Mouse (Mus musculus) embryonic facial prominence, embryonic 11.5 days (tissue): ENCODE measurements around the gene Ciita. TPM values are rescaled to one million over a fixed set of nuclear protein-coding genes. Genes with fewer than 3 reads are reported as not detected.

Experiments used
- ATAC-seq: fragments of 200-750 bp; cut with Nextera tagmentation; replicated peaks from 2 replicates; pipeline ENCODE4 v1.8.0; 2017; ENCODE audit warnings: low read depth; ENCODE audit not compliant: insufficient number of reproducible peaks, low FRiP score, low TSS enrichment
- DNase-seq: peaks from one replicate; pipeline ENCODE4 v3.0.0-alpha.2; 2015; ENCODE audit warnings: low spot score
- H3K27ac ChIP-seq: fragments of 300-500 bp; sonication (generic); replicated peaks from 2 replicates; pipeline ENCODE4 v1.5.1; 2014; ENCODE audit warnings: mild to moderate bottlenecking, low read depth, low read length, control low read depth
- H3K27me3 ChIP-seq: fragments of 300-500 bp; sonication (generic); 2 replicates; pipeline ENCODE4 v1.6.1; 2014; ENCODE audit warnings: mild to moderate bottlenecking, low read length, moderate library complexity, mixed read lengths; ENCODE audit not compliant: control insufficient read depth, insufficient read depth
- H3K36me3 ChIP-seq: fragments of 300-500 bp; sonication (generic); replicated peaks from 2 replicates; pipeline ENCODE4 v1.6.1; 2014; ENCODE audit warnings: low read depth, mild to moderate bottlenecking, low read length, moderate library complexity, mixed read lengths; ENCODE audit not compliant: control insufficient read depth, insufficient read depth
- H3K4me1 ChIP-seq: fragments of 300-500 bp; sonication (generic); 2 replicates; pipeline ENCODE4 v1.6.1; 2014; ENCODE audit warnings: low read length, mixed read lengths; ENCODE audit not compliant: control insufficient read depth, insufficient read depth
- H3K4me2 ChIP-seq: fragments of 300-500 bp; sonication (generic); 2 replicates; pipeline ENCODE4 v1.6.1; 2014; ENCODE audit warnings: low read depth, mild to moderate bottlenecking, control low read depth, low read length, moderate library complexity
- H3K4me3 ChIP-seq: fragments of 300-500 bp; sonication (generic); 2 replicates; pipeline ENCODE4 v1.5.1; 2014; ENCODE audit warnings: low read depth, low read length, control low read depth
- H3K9ac ChIP-seq: fragments of 300-500 bp; sonication (generic); replicated peaks from 2 replicates; pipeline ENCODE4 v1.6.1; 2014; ENCODE audit warnings: mild to moderate bottlenecking, control low read depth, low read length
- H3K9me3 ChIP-seq: fragments of 300-500 bp; sonication (generic); replicated peaks from 2 replicates; pipeline ENCODE4 v1.6.1; 2016; ENCODE audit warnings: mild to moderate bottlenecking, low read length, inconsistent platforms, mixed read lengths; ENCODE audit not compliant: control insufficient read depth
- WGBS: fragments of 180-500 bp; shearing (Covaris S2); extraction: QIAGEN DNeasy Blood & Tissue Kit; methylation state at CpG from one replicate; pipeline ENCODE4 v1.1.7; 2014; 5-methylcytosine and 5-hydroxymethylcytosine counted together
- polyA plus RNA-seq: library from polyadenylated mRNA; unstranded; fragments of >200 nt; fragmentation: Nextera tagmentation; extraction: Ambion mirVana; gene quantifications from 2 replicates; pipeline ENCODE4 v1.2.1, GENCODE M21; 2014

The Ciita gene
- polyA plus RNA-seq, 1 experiment from 2014 or later, result 0.13 TPM

- ATAC-seq (no peak), DNase-seq (no peak)
- 82% methylated on average over 2 of the region's 2 CpGs for WGBS
- H3K4me2 ChIP-seq, result no peak overlapping the region
- no peaks in the 10 kb centered on the region for H3K36me3 ChIP-seq
- H3K9ac ChIP-seq, result no peak overlapping the region
- no peak overlapping the region for H3K27ac ChIP-seq
- no peaks in the 10 kb centered on the region for H3K27me3 ChIP-seq
- no peak overlapping the region for H3K4me3 ChIP-seq
- no peaks in the 10 kb centered on the region for H3K4me1 ChIP-seq
- H3K9me3 ChIP-seq, result no peaks in the 10 kb centered on the region
These were observed 3.9 kb upstream of the Ciita start for GRCm38 (mm10) chr16:10475919-10476318.

- DNase-seq, result no peak
- Histone ChIP-seq H3K9me3 (no peaks in the 10 kb centered on the region), H3K4me3 (no peak overlapping the region), H3K9ac (no peak overlapping the region), H3K4me2 (no peak overlapping the region), H3K4me1 (no peaks in the 10 kb centered on the region), H3K27me3 (no peaks in the 10 kb centered on the region), H3K27ac (no peak overlapping the region), H3K36me3 (no peaks in the 10 kb centered on the region)
- ATAC-seq, result no peak
- 58% methylated on average over 4 of the region's 4 CpGs for WGBS
These were observed 2.5 kb downstream of the Ciita start for GRCm38 (mm10) chr16:10482343-10482742.

GRCm38 (mm10) chr16:10486993-10487392, 7.1 kb downstream of the Ciita start:
- Histone ChIP-seq H3K4me3 (no peak overlapping the region), H3K36me3 (no peaks in the 10 kb centered on the region), H3K9ac (no peak overlapping the region), H3K27ac (no peak overlapping the region), H3K4me1 (peaks cover 4% of the 10 kb centered on the region), H3K4me2 (no peak overlapping the region), H3K9me3 (no peaks in the 10 kb centered on the region), H3K27me3 (0 out of 2 replicates have a peak, but pooled peaks cover 2% of the 10 kb centered on the region)
- WGBS, result 73% methylated on average over 3 of the region's 3 CpGs
- DNase-seq, result no peak
- ATAC-seq, result no peak

GRCm38 (mm10) chr16:10487895-10488493, 8.1 kb downstream of the Ciita start:
- Histone ChIP-seq H3K4me2 (no peak overlapping the region), H3K9me3 (no peaks in the 10 kb centered on the region), H3K27me3 (0 out of 2 replicates have a peak, but pooled peaks cover 2% of the 10 kb centered on the region), H3K9ac (no peak overlapping the region), H3K4me3 (no peak overlapping the region), H3K27ac (no peak overlapping the region), H3K4me1 (peaks cover 4% of the 10 kb centered on the region), H3K36me3 (no peaks in the 10 kb centered on the region)
- WGBS, result 88% methylated on average over 8 of the region's 8 CpGs
- ATAC-seq (no peak), DNase-seq (no peak)

GRCm38 (mm10) chr16:10488769-10489481, 9.1 kb downstream of the Ciita start:
- Histone ChIP-seq H3K4me1 (peaks cover 4% of the 10 kb centered on the region), H3K27ac (no peak overlapping the region), H3K9me3 (no peaks in the 10 kb centered on the region), H3K9ac (no peak overlapping the region), H3K4me3 (no peak overlapping the region), H3K27me3 (0 out of 2 replicates have a peak, but pooled peaks cover 2% of the 10 kb centered on the region), H3K4me2 (no peak overlapping the region), H3K36me3 (no peaks in the 10 kb centered on the region)
- 84% methylated on average over 7 of the region's 7 CpGs for WGBS
- ATAC-seq, result no peak
- DNase-seq, result no peak

GRCm38 (mm10) chr16:10489483-10489882, 9.6 kb downstream of the Ciita start:
- no peak overlapping the region for H3K4me3 ChIP-seq
- 9% methylated on average over 9 of the region's 9 CpGs for WGBS
- ATAC-seq, result no peak

GRCm38 (mm10) chr16:10489904-10490457, 10.1 kb downstream of the Ciita start:
- no peak for ATAC-seq
- 20% methylated on average over 13 of the region's 14 CpGs for WGBS
- no peak overlapping the region for H3K9ac ChIP-seq

More at GRCm38 (mm10) chr16:10489483-10489882, 9.6 kb downstream of the Ciita start:
- peak; percentile 10 for DNase-seq
- Histone ChIP-seq H3K4me1 (peaks cover 4% of the 10 kb centered on the region), H3K27me3 (0 out of 2 replicates have a peak, but pooled peaks cover 2% of the 10 kb centered on the region), H3K9ac (no peak overlapping the region), H3K4me2 (peak overlapping the region; percentile 27), H3K9me3 (no peaks in the 10 kb centered on the region), H3K36me3 (no peaks in the 10 kb centered on the region), H3K27ac (no peak overlapping the region)

More at GRCm38 (mm10) chr16:10489904-10490457, 10.1 kb downstream of the Ciita start:
- no peaks in the 10 kb centered on the region for H3K9me3 ChIP-seq
- DNase-seq, result no peak
- H3K4me2 ChIP-seq, result peak overlapping the region; percentile 27
- H3K4me1 ChIP-seq, result peaks cover 4% of the 10 kb centered on the region
- 0 out of 2 replicates have a peak, but pooled peaks cover 2% of the 10 kb centered on the region for H3K27me3 ChIP-seq
- no peak overlapping the region for H3K27ac ChIP-seq
- H3K4me3 ChIP-seq, result no peak overlapping the region
- H3K36me3 ChIP-seq, result no peaks in the 10 kb centered on the region
